Mouse (Mus musculus) lung, adult 2 months (tissue): Measurements from ENCODE around the gene Gm11563.

Experiments
- CTCF ChIP-seq: fragments of 200-500 bp; IDR thresholded peaks from 2 replicates; pipeline ENCODE4 v1.5.1; 2011; ENCODE audit warnings: mild to moderate bottlenecking, low read length, control low read depth; ENCODE audit not compliant: insufficient read depth
- POLR2A ChIP-seq: fragments of 200-500 bp; IDR thresholded peaks from 2 replicates; pipeline ENCODE4 v1.6.1; 2011; ENCODE audit warnings: low read depth, mild to moderate bottlenecking, control low read depth, low read length, borderline replicate concordance; ENCODE audit errors: extremely low read depth

- TF ChIP-seq CTCF (no peak), POLR2A (no peak)
Measured at GRCm38 (mm10) chr11:99628138-99628537, 30.6 kb downstream of the Gm11563 start, which contains the start of gene Krtap4-1.
